Mouse (Mus musculus): ENCODE data around the gene Zfp804b. TPM values are rescaled to one million over a fixed set of nuclear protein-coding genes. Genes with fewer than 3 reads are reported as not detected.

Zfp804b gene
- polyA plus RNA-seq, 1 experiment = not detected

DNA sequence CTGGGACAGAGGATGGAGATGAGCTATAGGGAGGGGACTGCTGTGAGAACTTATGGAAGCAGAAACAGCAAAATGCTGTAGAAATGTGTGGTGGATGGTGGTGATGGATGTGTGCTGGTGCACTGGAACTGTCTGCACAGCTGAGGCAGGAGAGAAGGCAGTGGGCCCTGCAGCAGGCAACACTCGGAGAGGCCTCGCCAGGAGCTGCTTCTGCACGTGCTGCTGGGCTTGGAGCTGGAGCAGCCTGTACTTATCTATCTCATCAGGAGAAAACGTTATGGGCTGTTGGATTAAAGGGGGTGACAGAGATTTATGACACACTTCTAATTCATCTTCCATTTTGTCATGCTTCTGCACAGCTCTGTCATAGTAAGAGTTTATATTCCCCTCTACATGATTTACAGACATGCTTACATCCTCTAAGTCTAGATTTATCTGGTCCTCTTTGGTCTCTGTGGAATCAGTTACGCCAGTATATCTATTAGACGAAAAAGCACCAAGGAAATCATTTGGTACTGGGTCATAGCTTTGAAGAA is 575.1 kb downstream of the Zfp804b start:
- DNase-seq (ENCODE audit: low read depth, low spot score) = no peak
- 51% methylated on average over 6 of the region's 6 CpGs for WGBS

Other genes with a start within 250 kb of the Zfp804b start
- gene Tex47, start 40.6 kb downstream of the Zfp804b start, polyA plus RNA-seq (2012; rRNA removed) = not detected in 2 replicates